17 mouse cellular contexts compared by ENCODE assay signal in genomic region chr2:146244049-146244448, GRCm38 (mm10). TPM values are rescaled to one million over a fixed set of nuclear protein-coding genes. Genes with fewer than 3 reads are reported as not detected.
"Had no signal": no experiment of that assay in that cellular context is flagged by ENCODE, and none has a peak within 500 bp of the region (broad histone marks: within the 10 kb centered on the region; RNA-seq: fewer than 3 reads in every experiment).

No protein-coding gene starts in this region.

- H3K4me3 ChIP-seq: neural tube, embryonic 15.5 days; stomach, embryonic 15.5 days had no signal

- H3K36me3 ChIP-seq: stomach, embryonic 15.5 days had no signal

- DNase-seq: retina, postnatal 1 day; right cerebral cortex, adult 18-20 months; right cerebral cortex, postnatal 14 days; right cerebral cortex, postnatal 25 days; right cerebral cortex, postnatal 4 days; spleen, adult 18-20 months; thymus, adult 18-20 months; thymus, adult 2 months; thymus, postnatal 14 days; thymus, postnatal 25 days; thymus, postnatal 36 days; thymus, postnatal 4 days had no signal

- H3K4me1 ChIP-seq: neural tube, embryonic 15.5 days had no signal

- H3K4me2 ChIP-seq: neural tube, embryonic 15.5 days; stomach, embryonic 15.5 days had no signal

- H3K9me3 ChIP-seq: neural tube, embryonic 15.5 days; stomach, embryonic 15.5 days had no signal

- H3K27me3 ChIP-seq: neural tube, embryonic 15.5 days; stomach, embryonic 15.5 days had no signal

- H3K9ac ChIP-seq: neural tube, embryonic 15.5 days; stomach, embryonic 15.5 days had no signal

- H3K27ac ChIP-seq: neural tube, embryonic 15.5 days; stomach, embryonic 15.5 days; stomach, postnatal 0 days had no signal

RNA-seq across cellular contexts. Expression of gene Insm1, which starts 22.3 kb away (rescaled TPM):
- total RNA-seq: neutrophil, adult 5-6 weeks had no signal
- polyA plus RNA-seq: testis, adult 2 months had no signal
